Mouse (Mus musculus): ENCODE measurements at regions not wholly inside any gene's neighbourhood (a gene's known extent, or its start where the extent isn't known, plus 50 kb on each side); places are given as distances from the start of the nearest gene placed in this dataset.

- Histone ChIP-seq H3K4me1 (no peaks in the 10 kb centered on the region), H3K27ac (no peak overlapping the region), H3K9ac (no peak overlapping the region), H3K4me3 (no peak overlapping the region), H3K4me2 (replicated peaks) (no peak overlapping the region), H3K27me3 (replicated peaks) (no peaks in the 10 kb centered on the region), H3K36me3 (no peaks in the 10 kb centered on the region), H3K9me3 (no peaks in the 10 kb centered on the region)
- no peak for ATAC-seq (ENCODE audit: low FRiP score, low read depth)
- WGBS, result 72% methylated on average over 1 of the region's 1 CpGs
These were observed 215.7 kb upstream of the Lmcd1 start for GRCm38 (mm10) chr6:112057895-112058294.

- H3K9ac ChIP-seq, result no peak overlapping the region
- H3K4me1 ChIP-seq, result no peaks in the 10 kb centered on the region
- no peaks in the 10 kb centered on the region for H3K9me3 ChIP-seq
- H3K4me3 ChIP-seq, result no peak overlapping the region
- no peak for ATAC-seq (ENCODE audit: low FRiP score, low read depth)
- H3K36me3 ChIP-seq, result no peaks in the 10 kb centered on the region
- H3K27me3 ChIP-seq (replicated peaks), result no peaks in the 10 kb centered on the region
- WGBS, result 70% methylated on average over 3 of the region's 3 CpGs
- no peak overlapping the region for H3K27ac ChIP-seq
- no peak overlapping the region for H3K4me2 ChIP-seq (replicated peaks)
These were observed 210.6 kb upstream of the Lmcd1 start for GRCm38 (mm10) chr6:112062956-112063355.

- no peak overlapping the region for H3K9ac ChIP-seq
- ATAC-seq (ENCODE audit: low FRiP score, low read depth), result no peak
- WGBS, result 84% methylated on average over 3 of the region's 3 CpGs
- H3K27ac ChIP-seq, result no peak overlapping the region
- H3K4me3 ChIP-seq, result no peak overlapping the region
- no peak overlapping the region for H3K4me2 ChIP-seq (replicated peaks)
- H3K27me3 ChIP-seq (replicated peaks), result no peaks in the 10 kb centered on the region
- no peaks in the 10 kb centered on the region for H3K36me3 ChIP-seq
- no peaks in the 10 kb centered on the region for H3K9me3 ChIP-seq
- H3K4me1 ChIP-seq, result no peaks in the 10 kb centered on the region
These were observed 183.0 kb upstream of the Lmcd1 start for GRCm38 (mm10) chr6:112090597-112090996.

- no peak overlapping the region for H3K9ac ChIP-seq
- 56% methylated on average over 3 of the region's 3 CpGs for WGBS
- H3K27ac ChIP-seq, result no peak overlapping the region
- peak; percentile 77 for ATAC-seq (ENCODE audit: low FRiP score, low read depth)
- H3K27me3 ChIP-seq (replicated peaks), result no peaks in the 10 kb centered on the region
- no peaks in the 10 kb centered on the region for H3K4me1 ChIP-seq
- H3K4me3 ChIP-seq, result no peak overlapping the region
- no peak overlapping the region for H3K4me2 ChIP-seq (replicated peaks)
- no peaks in the 10 kb centered on the region for H3K36me3 ChIP-seq
- H3K9me3 ChIP-seq, result no peaks in the 10 kb centered on the region
These were observed 182.3 kb upstream of the Lmcd1 start for GRCm38 (mm10) chr6:112091125-112091763.

GRCm38 (mm10) chr6:112093300-112093699, 180.3 kb upstream of the Lmcd1 start:
- WGBS, result 86% methylated on average over 3 of the region's 3 CpGs
- no peaks in the 10 kb centered on the region for H3K27me3 ChIP-seq (replicated peaks)

GRCm38 (mm10) chr6:112097699-112098098, 175.9 kb upstream of the Lmcd1 start:
- Histone ChIP-seq H3K27me3 (replicated peaks) (no peaks in the 10 kb centered on the region), H3K9me3 (no peaks in the 10 kb centered on the region), H3K4me2 (replicated peaks) (no peak overlapping the region), H3K36me3 (no peaks in the 10 kb centered on the region), H3K4me3 (no peak overlapping the region), H3K27ac (no peak overlapping the region), H3K4me1 (no peaks in the 10 kb centered on the region), H3K9ac (no peak overlapping the region)
- ATAC-seq (ENCODE audit: low FRiP score, low read depth), result no peak
- WGBS, result 82% methylated on average over 3 of the region's 3 CpGs

More at GRCm38 (mm10) chr6:112093300-112093699, 180.3 kb upstream of the Lmcd1 start:
- ATAC-seq (ENCODE audit: low FRiP score, low read depth), result no peak
- Histone ChIP-seq H3K4me2 (replicated peaks) (no peak overlapping the region), H3K36me3 (no peaks in the 10 kb centered on the region), H3K9me3 (no peaks in the 10 kb centered on the region), H3K27ac (no peak overlapping the region), H3K4me1 (no peaks in the 10 kb centered on the region), H3K4me3 (no peak overlapping the region), H3K9ac (no peak overlapping the region)

GRCm38 (mm10) chr6:112108651-112109050, 164.9 kb upstream of the Lmcd1 start:
- 92% methylated on average over 13 of the region's 13 CpGs for WGBS
- Histone ChIP-seq H3K4me3 (no peak overlapping the region), H3K27me3 (replicated peaks) (no peaks in the 10 kb centered on the region), H3K36me3 (no peaks in the 10 kb centered on the region), H3K4me2 (replicated peaks) (no peak overlapping the region), H3K27ac (no peak overlapping the region), H3K4me1 (no peaks in the 10 kb centered on the region), H3K9me3 (no peaks in the 10 kb centered on the region), H3K9ac (no peak overlapping the region)
- ATAC-seq (ENCODE audit: low FRiP score, low read depth), result no peak

GRCm38 (mm10) chr6:112119180-112119579, 154.4 kb upstream of the Lmcd1 start:
- WGBS, result 45% methylated on average over 2 of the region's 2 CpGs
- H3K27me3 ChIP-seq (replicated peaks), result no peaks in the 10 kb centered on the region
- H3K9me3 ChIP-seq, result no peaks in the 10 kb centered on the region
- no peak overlapping the region for H3K4me3 ChIP-seq
- H3K36me3 ChIP-seq, result no peaks in the 10 kb centered on the region
- H3K27ac ChIP-seq, result no peak overlapping the region
- no peak overlapping the region for H3K4me2 ChIP-seq (replicated peaks)
- H3K9ac ChIP-seq, result no peak overlapping the region
- ATAC-seq (ENCODE audit: low FRiP score, low read depth), result no peak
- no peaks in the 10 kb centered on the region for H3K4me1 ChIP-seq

GRCm38 (mm10) chr6:112133522-112133921, 140.0 kb upstream of the Lmcd1 start:
- H3K36me3 ChIP-seq, result no peaks in the 10 kb centered on the region
- H3K27me3 ChIP-seq (replicated peaks), result no peaks in the 10 kb centered on the region
- no peak overlapping the region for H3K4me2 ChIP-seq (replicated peaks)
- no peaks in the 10 kb centered on the region for H3K9me3 ChIP-seq
- no peak overlapping the region for H3K27ac ChIP-seq
- H3K4me1 ChIP-seq, result no peaks in the 10 kb centered on the region
- ATAC-seq (ENCODE audit: low FRiP score, low read depth), result no peak
- H3K4me3 ChIP-seq, result no peak overlapping the region
- no peak overlapping the region for H3K9ac ChIP-seq
- 29% methylated on average over 3 of the region's 3 CpGs for WGBS

- Histone ChIP-seq H3K9ac (no peak overlapping the region), H3K4me3 (no peak overlapping the region), H3K9me3 (no peaks in the 10 kb centered on the region), H3K27ac (no peak overlapping the region), H3K4me2 (replicated peaks) (no peak overlapping the region), H3K4me1 (no peaks in the 10 kb centered on the region), H3K36me3 (no peaks in the 10 kb centered on the region), H3K27me3 (replicated peaks) (no peaks in the 10 kb centered on the region)
- 66% methylated on average over 10 of the region's 10 CpGs for WGBS
- ATAC-seq (ENCODE audit: low FRiP score, low read depth), result peak; percentile 56
These were observed 120.8 kb upstream of the Lmcd1 start for GRCm38 (mm10) chr6:112152535-112153364.

GRCm38 (mm10) chr6:112167487-112167886, 106.1 kb upstream of the Lmcd1 start:
- H3K9me3 ChIP-seq, result no peaks in the 10 kb centered on the region
- H3K4me2 ChIP-seq (replicated peaks), result no peak overlapping the region
- 76% methylated on average over 3 of the region's 3 CpGs for WGBS
- H3K4me1 ChIP-seq, result no peaks in the 10 kb centered on the region
- H3K9ac ChIP-seq, result no peak overlapping the region
- H3K27me3 ChIP-seq (replicated peaks), result no peaks in the 10 kb centered on the region
- no peaks in the 10 kb centered on the region for H3K36me3 ChIP-seq
- no peak for ATAC-seq (ENCODE audit: low FRiP score, low read depth)
- H3K27ac ChIP-seq, result no peak overlapping the region
- H3K4me3 ChIP-seq, result no peak overlapping the region

GRCm38 (mm10) chr6:112176344-112176743, 97.2 kb upstream of the Lmcd1 start:
- H3K27ac ChIP-seq, result no peak overlapping the region
- no peaks in the 10 kb centered on the region for H3K36me3 ChIP-seq
- no peaks in the 10 kb centered on the region for H3K4me1 ChIP-seq
- H3K9me3 ChIP-seq, result no peaks in the 10 kb centered on the region
- H3K4me3 ChIP-seq, result no peak overlapping the region
- no peak for ATAC-seq (ENCODE audit: low FRiP score, low read depth)
- no peak overlapping the region for H3K4me2 ChIP-seq (replicated peaks)
- no peak overlapping the region for H3K9ac ChIP-seq
- H3K27me3 ChIP-seq (replicated peaks), result no peaks in the 10 kb centered on the region
- WGBS, result 33% methylated on average over 2 of the region's 2 CpGs

- no peak overlapping the region for H3K9ac ChIP-seq
- no peak for ATAC-seq (ENCODE audit: low FRiP score, low read depth)
- H3K4me1 ChIP-seq, result no peaks in the 10 kb centered on the region
- no peak overlapping the region for H3K4me2 ChIP-seq (replicated peaks)
- no peak overlapping the region for H3K4me3 ChIP-seq
- 95% methylated on average over 2 of the region's 2 CpGs for WGBS
- H3K9me3 ChIP-seq, result no peaks in the 10 kb centered on the region
- H3K36me3 ChIP-seq, result no peaks in the 10 kb centered on the region
- no peaks in the 10 kb centered on the region for H3K27me3 ChIP-seq (replicated peaks)
- no peak overlapping the region for H3K27ac ChIP-seq
These were observed 85.9 kb upstream of the Lmcd1 start for GRCm38 (mm10) chr6:112187636-112188035.
